In the genomic region with DNA sequence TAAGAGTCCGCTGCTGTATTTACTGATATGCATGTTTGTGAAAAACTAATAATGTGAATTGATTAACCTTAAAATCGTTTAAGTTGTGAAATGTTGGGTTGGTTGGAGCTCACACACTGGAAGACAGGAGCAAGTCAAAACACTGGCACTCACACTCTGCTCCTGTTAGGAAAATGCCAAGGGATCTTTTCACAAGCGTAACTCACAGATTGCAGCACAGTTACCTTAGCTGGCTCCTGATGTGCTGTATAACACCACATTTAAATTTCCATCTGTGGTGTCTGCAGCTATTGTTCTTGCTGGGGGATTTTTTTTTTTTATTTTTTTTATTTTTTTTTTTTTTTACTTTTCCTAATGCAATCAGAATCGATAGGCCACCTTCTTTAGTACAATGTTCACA, we compare ENCODE assay signal across 28 mouse cellular contexts.
"Had no signal": no experiment of that assay in that cellular context is flagged by ENCODE, and none has a peak within 500 bp of the region (broad histone marks: within the 10 kb centered on the region; RNA-seq: fewer than 3 reads in every experiment).

No protein-coding gene starts in this region.

- DNase-seq: gastrocnemius, adult 2 months; gastrocnemius, postnatal 10 days; gastrocnemius, postnatal 36 days; heart, adult 11 months; heart, adult 2 months; heart, postnatal 14 days; heart, postnatal 36 days; kidney, adult 11 months; kidney, adult 2 months; kidney, adult 9 months; kidney, postnatal 14 days; kidney, postnatal 36 days; layer of hippocampus, adult 9-11 months; layer of hippocampus, postnatal 36 days; left cerebral cortex, postnatal 4 days had no signal

- H3K4me3 ChIP-seq: gastrocnemius, adult 2 months; heart, adult 2 months; heart, embryonic 13.5 days; heart, embryonic 15.5 days; hindbrain, embryonic 13.5 days; hindbrain, embryonic 15.5 days; kidney, embryonic 15.5 days; limb, embryonic 13.5 days; limb, embryonic 15.5 days; liver, embryonic 12.5 days had no signal

- H3K9ac ChIP-seq: heart, embryonic 13.5 days; heart, embryonic 15.5 days; hindbrain, embryonic 13.5 days; hindbrain, embryonic 15.5 days; kidney, embryonic 15.5 days; limb, embryonic 13.5 days; limb, embryonic 15.5 days; liver, embryonic 12.5 days; liver, embryonic 14.5 days had no signal

- H3K4me2 ChIP-seq: heart, embryonic 11.5 days; heart, embryonic 13.5 days; heart, embryonic 15.5 days; hindbrain, embryonic 13.5 days; hindbrain, embryonic 15.5 days; kidney, embryonic 15.5 days; limb, embryonic 13.5 days; limb, embryonic 15.5 days; liver, embryonic 12.5 days had no signal

- H3K4me1 ChIP-seq: heart, embryonic 13.5 days; heart, embryonic 15.5 days; hindbrain, embryonic 13.5 days; hindbrain, embryonic 15.5 days; kidney, embryonic 15.5 days; limb, embryonic 13.5 days; limb, embryonic 15.5 days; liver, embryonic 12.5 days had no signal

- H3K27me3 ChIP-seq: heart, embryonic 13.5 days; heart, embryonic 15.5 days; hindbrain, embryonic 13.5 days; hindbrain, embryonic 15.5 days; kidney, embryonic 15.5 days; limb, embryonic 13.5 days; limb, embryonic 15.5 days; liver, embryonic 12.5 days had no signal

- H3K36me3 ChIP-seq: heart, embryonic 13.5 days; heart, embryonic 15.5 days; hindbrain, embryonic 13.5 days; hindbrain, embryonic 15.5 days; kidney, embryonic 15.5 days; limb, embryonic 13.5 days; limb, embryonic 15.5 days; liver, embryonic 12.5 days had no signal

- ATAC-seq: hindbrain, postnatal 0 days; intestine, embryonic 16.5 days; liver, embryonic 12.5 days had no signal

- H3K27ac ChIP-seq: gastrocnemius, adult 2 months; heart, adult 2 months; heart, embryonic 13.5 days; heart, embryonic 15.5 days; hindbrain, embryonic 13.5 days; hindbrain, embryonic 15.5 days; hindbrain, postnatal 0 days; kidney, embryonic 15.5 days; kidney, postnatal 0 days; limb, embryonic 13.5 days; limb, embryonic 15.5 days; liver, embryonic 12.5 days; liver, embryonic 14.5 days had no signal

- H3K9me3 ChIP-seq: heart, embryonic 13.5 days; heart, embryonic 15.5 days; hindbrain, embryonic 13.5 days; hindbrain, embryonic 15.5 days; kidney, embryonic 15.5 days; limb, embryonic 13.5 days; limb, embryonic 15.5 days; liver, embryonic 12.5 days had no signal
